Mouse (Mus musculus): ENCODE data around the gene Mgst2. TPM values are rescaled to one million over a fixed set of nuclear protein-coding genes. Genes with fewer than 3 reads are reported as not detected.

The Mgst2 gene
- total and polyA plus RNA-seq, 2 experiments from 2014 or later: 8.7 to 16.5 TPM

DNA sequence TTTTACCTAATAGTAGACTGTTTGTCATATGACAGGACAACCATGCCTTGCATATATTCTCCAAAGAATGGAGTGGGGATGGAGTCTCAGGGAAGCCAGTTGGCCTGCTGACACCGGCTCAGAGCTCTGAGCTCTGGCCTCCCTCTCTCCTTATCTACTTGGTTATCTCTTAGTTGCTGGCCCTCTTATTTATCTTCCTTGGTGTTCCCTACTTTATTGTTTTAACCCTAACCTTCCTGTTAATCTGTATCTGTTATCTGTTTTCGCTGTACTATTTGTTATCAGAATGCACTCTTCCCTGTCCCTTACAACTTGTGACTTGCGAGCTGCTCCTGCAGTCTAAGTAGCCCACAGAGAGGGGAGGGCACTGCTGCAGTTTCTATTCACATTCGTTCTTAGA, 12.5 kb downstream of the Mgst2 start:
- H3K4me3 ChIP-seq (ENCODE audit: low read depth, low read length): no peak overlapping the region
- H3K27ac ChIP-seq (ENCODE audit: low read depth): no peak overlapping the region
- WGBS: 49% methylated on average over 4 of the region's 4 CpGs
- no peak for ATAC-seq (ENCODE audit: insufficient read depth, low read depth)
- TF ChIP-seq EP300 (IDR thresholded peaks at IDR 0.05; ENCODE audit: low read depth): no peak
- no peak for TF ChIP-seq CTCF (IDR thresholded peaks at IDR 0.05; ENCODE audit: low read depth)
- no peaks in the 10 kb centered on the region for H3K27me3 ChIP-seq (ENCODE audit: control insufficient read depth, insufficient read depth, low read length)
- no peaks in the 10 kb centered on the region for H3K9me3 ChIP-seq (replicated peaks; ENCODE audit: control insufficient read depth, low read length)
- DNase-seq (ENCODE audit: low spot score): no peak
- H3K9ac ChIP-seq (replicated peaks; ENCODE audit: low read depth, low read length): no peak overlapping the region
- no peak overlapping the region for H3K4me2 ChIP-seq (ENCODE audit: low read depth, low read length)
- no peaks in the 10 kb centered on the region for H3K36me3 ChIP-seq (replicated peaks; ENCODE audit: control insufficient read depth, insufficient read depth, low read length)
- no peaks in the 10 kb centered on the region for H3K4me1 ChIP-seq (ENCODE audit: control insufficient read depth, insufficient read depth)

- WGBS: 63% methylated on average over 21 of the region's 21 CpGs
- no peak overlapping the region for H3K4me2 ChIP-seq (ENCODE audit: low read depth, low read length)
- peak; percentile 44 for ATAC-seq (ENCODE audit: insufficient read depth, low read depth)
Measured at GRCm38 (mm10) chr3:51673408-51674086, 13.4 kb downstream of the Mgst2 start.

GRCm38 (mm10) chr3:51674963-51675362, 14.8 kb downstream of the Mgst2 start:
- H3K27ac ChIP-seq (ENCODE audit: low read depth): no peak overlapping the region
- no peaks in the 10 kb centered on the region for H3K9me3 ChIP-seq (replicated peaks; ENCODE audit: control insufficient read depth, low read length)
- H3K36me3 ChIP-seq (replicated peaks; ENCODE audit: control insufficient read depth, insufficient read depth, low read length): no peaks in the 10 kb centered on the region
- no peak for ATAC-seq (ENCODE audit: insufficient read depth, low read depth)
- no peak overlapping the region for H3K9ac ChIP-seq (replicated peaks; ENCODE audit: low read depth, low read length)
- no peaks in the 10 kb centered on the region for H3K4me1 ChIP-seq (ENCODE audit: control insufficient read depth, insufficient read depth)
- H3K4me3 ChIP-seq (ENCODE audit: low read depth, low read length): no peak overlapping the region
- no peaks in the 10 kb centered on the region for H3K27me3 ChIP-seq (ENCODE audit: control insufficient read depth, insufficient read depth, low read length)
- H3K4me2 ChIP-seq (ENCODE audit: low read depth, low read length): no peak overlapping the region
- TF ChIP-seq EP300 (IDR thresholded peaks at IDR 0.05; ENCODE audit: low read depth): no peak
- no peak for TF ChIP-seq CTCF (IDR thresholded peaks at IDR 0.05; ENCODE audit: low read depth)
- WGBS: 66% methylated on average over 3 of the region's 3 CpGs
- no peak for DNase-seq (ENCODE audit: low spot score)

More at GRCm38 (mm10) chr3:51673408-51674086, 13.4 kb downstream of the Mgst2 start:
- H3K9me3 ChIP-seq (replicated peaks; ENCODE audit: control insufficient read depth, low read length): no peaks in the 10 kb centered on the region
- H3K9ac ChIP-seq (replicated peaks; ENCODE audit: low read depth, low read length): no peak overlapping the region
- no peaks in the 10 kb centered on the region for H3K4me1 ChIP-seq (ENCODE audit: control insufficient read depth, insufficient read depth)
- no peak overlapping the region for H3K27ac ChIP-seq (ENCODE audit: low read depth)
- H3K36me3 ChIP-seq (replicated peaks; ENCODE audit: control insufficient read depth, insufficient read depth, low read length): no peaks in the 10 kb centered on the region
- no peaks in the 10 kb centered on the region for H3K27me3 ChIP-seq (ENCODE audit: control insufficient read depth, insufficient read depth, low read length)
- no peak for TF ChIP-seq EP300 (IDR thresholded peaks at IDR 0.05; ENCODE audit: low read depth)
- peak; percentile 60 for TF ChIP-seq CTCF (IDR thresholded peaks at IDR 0.05; ENCODE audit: low read depth)
- peak; percentile 67 for DNase-seq (ENCODE audit: low spot score)
- H3K4me3 ChIP-seq (ENCODE audit: low read depth, low read length): no peak overlapping the region

GRCm38 (mm10) chr3:51685539-51685938, 25.4 kb downstream of the Mgst2 start:
- Histone ChIP-seq H3K4me1 (ENCODE audit: control insufficient read depth, insufficient read depth) (no peaks in the 10 kb centered on the region), H3K9me3 (replicated peaks; ENCODE audit: control insufficient read depth, low read length) (no peaks in the 10 kb centered on the region), H3K9ac (replicated peaks; ENCODE audit: low read depth, low read length) (no peak overlapping the region), H3K27me3 (ENCODE audit: control insufficient read depth, insufficient read depth, low read length) (no peaks in the 10 kb centered on the region), H3K4me3 (ENCODE audit: low read depth, low read length) (no peak overlapping the region), H3K4me2 (ENCODE audit: low read depth, low read length) (no peak overlapping the region), H3K36me3 (replicated peaks; ENCODE audit: control insufficient read depth, insufficient read depth, low read length) (peaks cover 20% of the 10 kb centered on the region), H3K27ac (ENCODE audit: low read depth) (no peak overlapping the region)
- 92% methylated on average over 6 of the region's 6 CpGs for WGBS
- DNase-seq (ENCODE audit: low spot score): no peak
- ATAC-seq (ENCODE audit: insufficient read depth, low read depth): no peak
- TF ChIP-seq CTCF (IDR thresholded peaks at IDR 0.05; ENCODE audit: low read depth) (no peak), EP300 (IDR thresholded peaks at IDR 0.05; ENCODE audit: low read depth) (no peak)

DNA sequence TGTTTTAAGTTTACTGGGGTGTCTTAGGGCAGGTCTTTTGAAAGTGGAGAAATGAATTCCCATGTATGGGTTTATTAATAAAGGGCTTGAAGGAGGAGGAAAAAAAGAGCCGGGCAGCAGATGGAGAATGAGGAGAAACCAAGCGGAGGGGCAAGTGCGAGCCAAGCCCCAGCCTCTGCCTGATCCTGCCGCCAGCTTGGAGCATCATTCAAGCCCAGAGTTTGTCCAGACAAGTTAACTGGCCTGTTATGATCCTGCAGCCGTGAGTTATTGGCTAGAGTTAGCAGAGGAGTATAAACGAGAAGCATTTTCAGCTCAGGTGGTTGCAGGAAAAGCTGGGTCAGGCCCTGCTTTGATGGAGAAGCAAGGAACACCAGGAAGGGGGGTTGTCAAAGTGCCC, 26.2 kb downstream of the Mgst2 start:
- no peak overlapping the region for H3K9ac ChIP-seq (replicated peaks; ENCODE audit: low read depth, low read length)
- 84% methylated on average over 6 of the region's 6 CpGs for WGBS
- H3K4me1 ChIP-seq (ENCODE audit: control insufficient read depth, insufficient read depth): no peaks in the 10 kb centered on the region
- TF ChIP-seq EP300 (IDR thresholded peaks at IDR 0.05; ENCODE audit: low read depth): no peak
- TF ChIP-seq CTCF (IDR thresholded peaks at IDR 0.05; ENCODE audit: low read depth): no peak
- H3K36me3 ChIP-seq (replicated peaks; ENCODE audit: control insufficient read depth, insufficient read depth, low read length): peaks cover 22% of the 10 kb centered on the region
- no peak overlapping the region for H3K27ac ChIP-seq (ENCODE audit: low read depth)
- DNase-seq (ENCODE audit: low spot score): no peak
- no peaks in the 10 kb centered on the region for H3K27me3 ChIP-seq (ENCODE audit: control insufficient read depth, insufficient read depth, low read length)
- no peak for ATAC-seq (ENCODE audit: insufficient read depth, low read depth)
- H3K4me3 ChIP-seq (ENCODE audit: low read depth, low read length): no peak overlapping the region
- no peaks in the 10 kb centered on the region for H3K9me3 ChIP-seq (replicated peaks; ENCODE audit: control insufficient read depth, low read length)
- H3K4me2 ChIP-seq (ENCODE audit: low read depth, low read length): no peak overlapping the region

GRCm38 (mm10) chr3:51686791-51687190, 26.6 kb downstream of the Mgst2 start:
- Histone ChIP-seq H3K27me3 (ENCODE audit: control insufficient read depth, insufficient read depth, low read length) (no peaks in the 10 kb centered on the region), H3K4me1 (ENCODE audit: control insufficient read depth, insufficient read depth) (no peaks in the 10 kb centered on the region), H3K27ac (ENCODE audit: low read depth) (no peak overlapping the region), H3K36me3 (replicated peaks; ENCODE audit: control insufficient read depth, insufficient read depth, low read length) (peaks cover 22% of the 10 kb centered on the region), H3K4me2 (ENCODE audit: low read depth, low read length) (no peak overlapping the region), H3K4me3 (ENCODE audit: low read depth, low read length) (no peak overlapping the region), H3K9ac (replicated peaks; ENCODE audit: low read depth, low read length) (no peak overlapping the region), H3K9me3 (replicated peaks; ENCODE audit: control insufficient read depth, low read length) (no peaks in the 10 kb centered on the region)
- ATAC-seq (ENCODE audit: insufficient read depth, low read depth) (no peak), DNase-seq (ENCODE audit: low spot score) (no peak)
- TF ChIP-seq CTCF (IDR thresholded peaks at IDR 0.05; ENCODE audit: low read depth): no peak
- no peak for TF ChIP-seq EP300 (IDR thresholded peaks at IDR 0.05; ENCODE audit: low read depth)
- WGBS: 85% methylated on average over 6 of the region's 6 CpGs

All from heart, postnatal 0 days (tissue).